Mouse (Mus musculus) thymus, adult 2 months (tissue): Measurements from ENCODE around the gene Itgal.

Experiments
- CTCF ChIP-seq: fragments of 200-500 bp; IDR thresholded peaks from 2 replicates; pipeline ENCODE4 v1.5.1; 2012; ENCODE audit warnings: mild to moderate bottlenecking, control low read depth, low read length, moderate library complexity, borderline replicate concordance; ENCODE audit not compliant: control insufficient read depth, poor library complexity, insufficient read depth; ENCODE audit errors: extremely low read depth
- POLR2A ChIP-seq: fragments of 200-500 bp; IDR thresholded peaks from 2 replicates; pipeline ENCODE4 v1.6.1; 2012; ENCODE audit warnings: mild to moderate bottlenecking, low read length, control low read depth, moderate library complexity; ENCODE audit not compliant: control insufficient read depth, poor library complexity, insufficient read depth; ENCODE audit errors: extremely low read depth

- TF ChIP-seq CTCF (peak; percentile 83; the same call in 1 of the 2 replicates), POLR2A (0 out of 2 replicates have a peak, but pooled peaks have one; percentile 39)
These were observed 35.5 kb upstream of the Itgal start, which contains the start of gene Dctpp1 for GRCm38 (mm10) chr7:127260309-127261111.
